Mouse (Mus musculus) naive thymus-derived CD4-positive, alpha-beta T cell, adult 5 months (primary cell): Measurements from ENCODE around the gene Rtkn. TPM values are rescaled to one million over a fixed set of nuclear protein-coding genes. Genes with fewer than 3 reads are reported as not detected.

Experiments
- polyA plus RNA-seq: library from polyadenylated mRNA; unstranded; fragments of 100-300 nt; shearing (Covaris generic); gene quantifications from one replicate; pipeline ENCODE4 v1.2.1, GENCODE M21; 2017

The Rtkn gene
- polyA plus RNA-seq, result not detected

DNA sequence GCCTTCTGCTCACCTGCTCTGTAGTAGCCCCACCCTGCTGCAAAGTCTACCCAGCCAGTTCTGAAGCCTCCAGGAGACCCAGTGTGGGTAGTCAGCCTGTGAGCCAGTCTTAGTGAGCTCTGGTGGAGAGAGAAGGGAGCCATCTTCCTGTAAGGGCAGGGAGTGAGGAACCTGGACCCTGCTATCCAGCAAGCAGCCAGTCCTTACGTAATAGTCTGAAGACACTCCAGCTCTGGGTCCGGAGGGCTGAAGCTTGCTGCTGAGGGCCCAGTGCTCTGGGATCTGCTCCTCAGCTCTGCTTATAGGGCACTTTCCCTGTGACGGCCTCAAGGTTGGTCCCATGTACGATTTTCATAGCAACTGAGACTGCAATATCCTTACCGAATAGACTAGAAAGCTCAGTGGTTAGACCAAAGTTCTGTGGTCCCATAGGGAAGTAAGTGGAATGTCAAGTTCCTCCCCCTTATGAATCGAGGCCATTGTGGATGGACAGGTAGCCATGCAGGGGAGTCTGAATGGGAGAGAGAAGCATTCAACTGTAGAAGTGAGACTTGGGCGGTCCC is at the start of gene Rtkn:
Rtkn (plus strand) TSS at position 513 of the 563 bp plus-strand sequence.

DNA sequence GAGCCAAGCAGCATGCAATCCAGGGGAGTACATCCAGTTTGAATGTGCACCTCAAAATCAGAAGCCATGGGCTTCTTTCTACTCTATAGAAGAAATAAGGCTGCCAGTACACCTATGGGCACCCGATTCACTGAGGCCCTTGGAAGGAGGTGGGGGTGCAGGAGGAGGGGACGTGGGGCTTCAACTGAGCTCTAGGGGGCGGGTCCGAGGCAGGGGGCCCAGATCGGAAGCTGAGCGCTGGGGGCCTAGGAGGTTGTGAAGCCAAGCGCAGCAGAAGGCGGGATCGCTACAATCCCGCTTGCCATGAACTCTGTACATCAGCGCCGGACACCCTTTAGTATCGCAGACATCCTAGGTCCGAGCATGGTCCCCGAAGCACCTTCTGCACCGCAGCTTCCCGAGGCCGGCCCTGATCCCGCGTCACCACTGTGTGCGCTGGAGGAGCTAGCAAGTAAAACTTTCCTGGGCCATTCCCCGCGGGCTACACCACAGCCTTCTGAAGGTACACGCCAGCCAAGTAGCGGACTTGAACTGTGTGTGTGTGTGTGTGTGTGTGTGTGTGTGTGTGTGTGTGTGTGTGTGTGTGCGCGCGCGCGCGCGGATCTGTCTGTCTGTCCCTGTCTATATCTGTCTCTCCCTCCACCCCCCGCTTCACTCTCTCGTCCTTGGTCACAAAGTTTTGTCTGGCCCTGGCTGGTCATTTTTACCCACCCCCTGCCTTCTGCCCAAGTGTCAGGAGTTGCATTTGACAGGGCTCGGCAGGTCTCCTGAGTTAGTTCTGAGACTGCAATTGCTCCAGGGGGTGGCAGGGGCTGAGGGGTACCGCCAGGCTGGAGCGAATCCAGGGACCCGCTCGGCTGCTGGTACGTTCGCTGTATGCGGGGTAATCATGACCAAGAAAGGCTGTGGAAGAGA is 48.9 kb upstream of the Rtkn start, which contains the start of gene Lbx2:
Lbx2 (plus strand) TSS at position 247 of the 915 bp plus-strand sequence.

DNA sequence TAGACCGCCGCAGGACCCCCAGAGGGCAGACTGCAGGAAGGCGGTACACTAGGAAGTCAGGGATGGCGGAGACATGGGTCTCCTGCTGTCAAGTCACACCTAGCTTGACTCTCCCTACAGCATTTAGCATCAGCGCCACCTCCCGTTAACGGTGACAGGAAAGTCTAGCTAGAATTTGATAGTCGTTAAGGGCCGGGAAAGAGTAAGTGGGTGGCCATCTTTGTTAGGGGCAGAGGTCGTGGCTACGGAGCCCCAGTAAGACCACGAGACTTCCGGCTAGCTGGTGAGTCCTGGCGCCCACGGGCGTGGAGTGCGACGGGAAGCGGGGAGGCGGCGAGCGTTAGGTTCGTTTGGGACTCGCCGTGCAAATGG is 34.0 kb upstream of the Rtkn start, which contains the start of the genes Ccdc142 and Gm42688:
Ccdc142 (plus strand) TSS at position 286 of the 372 bp plus-strand sequence.
Gm42688 (plus strand) TSS at position 302 of the 372 bp plus-strand sequence.

DNA sequence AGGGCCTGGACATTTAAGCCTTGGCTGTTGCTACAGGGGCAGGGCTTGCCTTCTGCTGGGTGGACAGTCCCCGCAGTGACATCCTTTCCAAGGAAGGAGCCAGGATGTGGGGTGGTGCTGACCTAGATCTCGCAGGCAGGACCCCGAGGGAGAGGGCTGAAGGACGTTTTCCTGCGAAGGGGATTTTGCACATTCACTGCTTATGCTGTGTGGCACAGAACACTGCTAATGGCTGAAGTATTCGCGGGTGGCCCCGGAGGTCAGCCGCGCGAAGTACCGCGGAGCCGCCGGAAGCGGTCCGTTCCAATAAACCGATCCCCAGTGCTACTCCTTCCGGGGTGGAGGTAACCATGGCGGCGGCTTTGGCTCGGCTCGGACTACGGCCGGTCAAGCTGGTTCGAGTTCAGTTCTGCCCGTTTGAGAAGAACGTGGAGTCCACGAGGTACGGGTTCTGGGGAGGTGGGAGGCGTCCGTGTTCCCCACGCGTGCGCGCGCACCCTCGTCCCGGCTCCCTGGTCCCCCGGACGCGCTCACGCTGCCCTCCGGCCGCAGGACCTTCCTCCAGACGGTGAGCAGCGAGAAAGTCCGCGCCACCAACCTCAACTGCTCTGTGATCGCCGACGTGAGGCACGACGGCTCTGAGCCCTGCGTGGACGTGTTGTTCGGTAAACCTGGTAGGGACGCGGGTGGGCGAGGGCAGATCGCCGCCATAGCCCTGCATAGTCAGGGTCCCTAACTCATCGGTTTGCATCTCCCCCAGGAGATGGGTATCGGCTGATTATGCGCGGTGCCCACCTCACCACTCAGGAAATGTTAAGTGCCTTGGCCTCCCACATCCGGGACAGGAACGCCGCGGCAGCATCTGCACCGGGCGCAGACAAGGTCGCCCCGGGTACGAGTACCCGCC is 26.2 kb upstream of the Rtkn start, which contains the start of gene Mrpl53:
Mrpl53 (plus strand) TSS at position 279 of the 907 bp plus-strand sequence.

DNA sequence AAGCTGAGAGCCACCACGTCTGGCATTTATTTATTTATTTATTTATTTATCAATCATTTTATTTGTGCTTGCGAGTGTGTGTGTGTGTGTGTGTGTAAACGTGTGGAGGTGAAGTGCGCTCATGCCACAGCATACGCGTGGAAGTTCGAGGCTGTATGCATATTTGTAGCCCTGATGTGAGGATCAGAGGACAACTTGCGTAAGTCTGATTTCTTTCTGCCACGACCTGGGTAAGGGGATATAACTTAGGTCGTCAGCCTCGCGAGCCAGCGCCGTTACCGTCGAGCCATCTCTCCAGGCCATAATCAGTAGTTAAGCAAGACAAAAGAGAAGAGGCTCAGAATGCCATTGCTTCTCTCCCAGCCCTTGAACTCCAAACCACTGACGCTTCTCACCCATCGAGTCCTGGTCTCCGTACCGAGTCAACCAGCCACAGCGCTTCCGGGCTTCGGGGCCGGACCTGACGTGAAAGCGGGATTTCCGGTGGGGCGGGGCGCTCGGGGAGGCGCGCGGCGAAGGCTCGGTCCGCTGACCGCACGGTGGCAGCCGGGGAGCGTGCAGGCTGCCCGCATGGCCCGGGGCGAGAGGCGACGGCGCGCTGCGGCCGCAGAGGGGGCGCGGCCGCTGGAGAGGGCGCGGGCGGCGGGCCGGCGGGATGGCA is 20.1 kb upstream of the Rtkn start, which contains the start of gene Mogs:
Mogs (plus strand) TSS at position 486 of the 661 bp plus-strand sequence.

DNA sequence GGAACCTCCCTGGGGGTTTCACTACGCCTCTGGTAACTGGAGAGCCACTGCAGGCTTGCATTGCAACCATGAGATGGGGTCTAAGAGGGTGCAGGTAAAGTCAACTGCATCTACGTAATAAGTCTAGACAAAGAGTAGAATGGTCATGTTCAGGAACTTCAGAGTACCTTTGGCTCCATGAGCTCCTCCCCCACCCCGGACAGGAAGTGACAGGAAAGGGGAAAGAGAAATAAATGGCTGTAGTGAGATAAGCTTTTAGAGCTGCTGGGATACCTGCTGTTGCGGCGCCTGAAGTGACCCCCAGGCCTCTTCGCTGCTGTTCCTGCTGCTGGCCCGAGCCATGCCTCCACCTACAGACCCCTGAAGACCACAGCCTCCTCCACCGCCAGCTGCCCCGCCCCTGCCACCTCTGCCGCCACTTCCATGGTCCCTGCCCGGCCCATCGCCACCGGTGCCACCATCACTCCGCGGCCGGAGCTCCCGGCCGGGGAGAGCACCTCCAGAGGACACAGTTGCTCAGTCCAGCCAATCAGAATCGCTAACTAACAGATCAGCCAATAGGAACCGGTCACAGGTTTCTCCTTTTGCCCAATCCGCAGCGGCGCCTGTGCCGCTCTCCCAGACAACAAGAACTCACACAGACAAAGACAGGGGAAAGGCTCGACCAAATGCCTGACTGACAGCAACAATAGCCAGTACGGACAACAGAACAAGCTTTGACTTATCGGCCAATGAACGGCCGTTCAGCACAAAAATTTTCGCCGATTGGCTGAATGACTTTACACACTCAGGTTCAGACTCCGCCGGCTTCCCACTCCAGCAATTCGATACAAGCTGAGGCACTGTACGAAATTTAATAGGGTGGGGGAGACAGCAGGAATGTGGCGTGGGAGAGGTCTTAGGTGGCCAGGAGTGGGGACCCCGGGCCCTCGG is 14.1 kb upstream of the Rtkn start, which contains the start of gene Wbp1:
Wbp1 (minus strand) TSS at position 630 of the 933 bp plus-strand sequence.

DNA sequence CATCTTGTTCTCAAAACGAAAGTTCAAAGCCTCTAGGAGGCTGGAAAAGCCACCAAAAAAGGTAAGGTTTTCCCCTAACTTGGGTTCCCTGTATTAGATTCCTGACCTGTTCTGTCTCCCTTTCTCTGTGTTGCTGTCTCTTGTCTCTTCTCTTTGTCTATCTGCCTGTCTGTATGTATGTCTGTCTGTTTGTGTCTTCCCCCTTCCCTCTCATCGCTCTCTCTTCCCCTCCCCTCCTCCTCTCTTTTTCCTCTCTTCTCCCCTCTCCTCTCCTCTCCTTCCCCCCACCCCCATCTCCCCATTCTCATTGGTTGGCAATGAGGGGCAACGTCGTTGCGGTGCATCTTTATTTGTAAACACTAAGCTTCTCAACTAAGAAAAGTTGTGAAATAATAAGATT is 9.9 kb upstream of the Rtkn start, which contains the start of gene Ino80b:
Ino80b (minus strand) TSS at position 101 of the 400 bp plus-strand sequence.

DNA sequence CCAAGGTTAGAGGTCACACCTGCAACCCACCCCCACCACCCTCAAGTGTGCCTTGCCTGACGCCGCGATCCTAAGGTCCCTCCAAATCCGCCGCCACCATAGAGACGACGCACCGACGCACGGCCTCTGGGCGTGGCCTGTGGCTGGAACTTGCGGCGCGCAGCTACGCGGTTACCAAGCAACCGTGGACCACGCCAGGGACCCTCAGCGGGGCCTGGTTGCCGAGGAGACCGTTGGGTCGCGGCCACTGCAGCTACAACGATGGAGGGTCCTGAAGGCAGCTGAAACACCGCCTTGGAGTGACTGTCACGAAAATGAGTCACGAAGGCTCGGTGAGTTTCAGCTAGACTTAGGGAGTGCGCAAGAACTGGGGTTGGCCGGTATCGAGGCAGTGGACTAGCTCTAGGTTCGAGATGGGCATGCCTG is 21.0 kb downstream of the Rtkn start, which contains the start of the genes Wdr54 and 1700003E16Rik:
Wdr54 (minus strand) TSS at position 139 of the 426 bp plus-strand sequence.
1700003E16Rik (plus strand) TSS at position 146 of the 426 bp plus-strand sequence.

DNA sequence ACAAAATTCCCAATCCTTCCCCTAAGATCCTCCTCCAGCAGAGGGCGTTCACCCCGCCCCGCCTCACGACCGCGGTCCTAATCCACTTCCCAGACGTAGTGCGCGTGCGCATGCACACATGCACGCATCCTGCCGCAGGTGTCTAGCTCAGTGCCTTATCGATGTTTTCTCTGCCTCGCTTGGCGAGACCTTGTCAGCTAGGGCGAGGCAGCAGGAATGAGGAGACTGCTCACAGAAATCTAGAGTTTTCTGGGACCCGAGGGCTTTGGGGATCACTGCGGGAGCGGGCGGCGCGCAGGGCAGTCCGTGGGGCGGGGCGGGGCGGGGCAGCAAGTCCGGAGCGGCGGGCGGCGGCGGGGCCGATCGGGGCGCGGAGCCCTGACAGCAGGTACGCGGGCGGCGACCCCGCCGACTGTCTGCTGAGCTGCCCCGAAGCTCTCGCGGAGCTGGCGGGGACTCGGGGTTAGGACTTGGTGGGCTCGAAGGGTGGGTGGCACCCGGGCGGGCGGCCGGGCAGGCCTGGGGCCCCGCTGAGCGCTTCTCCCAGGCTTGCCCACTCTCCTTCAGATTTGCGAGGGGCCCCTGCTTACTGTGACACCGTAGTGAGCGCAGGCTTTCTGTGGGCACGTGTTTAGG is 30.5 kb downstream of the Rtkn start, which contains the start of gene Dctn1:
Dctn1 (plus strand) TSS at position 314 of the 636 bp plus-strand sequence.

Other genes starting within 250 kb of the Rtkn start
- 15.4 TPM for gene Sema4f, start 195.7 kb upstream of the Rtkn start, polyA plus RNA-seq
- gene M1ap, start 188.6 kb upstream of the Rtkn start, polyA plus RNA-seq, result not detected
- gene Dok1, start 102.0 kb upstream of the Rtkn start, polyA plus RNA-seq, result 13.8 TPM
- gene Loxl3, start 101.3 kb upstream of the Rtkn start, polyA plus RNA-seq, result not detected
- gene Aup1, start 80.9 kb upstream of the Rtkn start, polyA plus RNA-seq, result 486 TPM
- 45.1 TPM for gene Htra2, start 80.2 kb upstream of the Rtkn start, polyA plus RNA-seq
- 3.1 TPM for gene Dqx1, start 77.6 kb upstream of the Rtkn start, polyA plus RNA-seq
- not detected for gene Tlx2, start 65.2 kb upstream of the Rtkn start, polyA plus RNA-seq
- 24.7 TPM for gene Pcgf1, start 57.6 kb upstream of the Rtkn start, polyA plus RNA-seq
- not detected for gene Lbx2, start 49.1 kb upstream of the Rtkn start, polyA plus RNA-seq
- 3.0 TPM for gene Ccdc142, start 33.9 kb upstream of the Rtkn start, polyA plus RNA-seq
- gene Gm42688, start 33.8 kb upstream of the Rtkn start, polyA plus RNA-seq, result 7.4 TPM
- gene Mrpl53, start 26.4 kb upstream of the Rtkn start, polyA plus RNA-seq, result 43.7 TPM
- 65.1 TPM for gene Mogs, start 20.0 kb upstream of the Rtkn start, polyA plus RNA-seq
- gene Wbp1, start 13.9 kb upstream of the Rtkn start, polyA plus RNA-seq, result 37.0 TPM
- 40.0 TPM for gene Ino80b, start 10.0 kb upstream of the Rtkn start, polyA plus RNA-seq
- gene Wdr54, start 20.9 kb downstream of the Rtkn start, polyA plus RNA-seq, result not detected
- not detected for gene 1700003E16Rik, start 20.9 kb downstream of the Rtkn start, polyA plus RNA-seq
- gene Dctn1, start 30.5 kb downstream of the Rtkn start, polyA plus RNA-seq, result 75.9 TPM
- not detected for gene Slc4a5, start 84.4 kb downstream of the Rtkn start, polyA plus RNA-seq
- gene Mthfd2, start 190.4 kb downstream of the Rtkn start, polyA plus RNA-seq, result 63.8 TPM
- gene Mob1a, start 190.6 kb downstream of the Rtkn start, polyA plus RNA-seq, result 155 TPM
- 58.7 TPM for gene Bola3, start 213.7 kb downstream of the Rtkn start, polyA plus RNA-seq